Mouse (Mus musculus): ENCODE data around the gene Ccl1.

DNA sequence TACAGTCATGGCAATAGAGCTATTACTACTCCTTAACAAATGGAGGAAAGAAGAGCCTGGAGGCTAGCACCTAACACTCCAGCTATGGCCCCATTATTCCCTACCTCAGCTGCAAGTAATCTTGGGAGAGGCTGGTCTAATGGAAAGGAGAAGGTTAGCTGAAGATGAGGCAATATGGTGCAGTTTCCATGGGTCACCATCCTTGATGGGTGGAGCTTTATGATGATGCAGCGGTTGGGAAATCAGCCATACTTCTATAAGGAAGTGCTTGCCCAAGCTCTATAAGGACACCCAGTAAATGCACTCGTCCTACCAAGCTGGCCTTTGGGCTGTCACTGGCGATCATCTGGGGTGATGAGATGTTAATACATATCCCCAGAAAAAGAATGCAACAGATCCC is 107.7 kb downstream of the Ccl1 start:
- TF ChIP-seq GATA1 (IDR thresholded peaks at IDR 0.05; ENCODE audit: borderline replicate concordance, low read length) (no peak), FLI1 (IDR thresholded peaks at IDR 0.05; ENCODE audit: low read length) (no peak)
